Mouse (Mus musculus): ENCODE results near the gene Ifit1bl1.
A peak's percentile ranks its signal among the peaks of the same experiment; 100 is the strongest.
"Not testable (repeated sequence)": the region's sequence is repeated elsewhere in the genome, so short reads cannot be mapped to it uniquely, and the experiment has no call there.

Ifit1bl1 gene

GRCm38 (mm10) chr19:34587898-34588692 lies 13.7 kb downstream of the Ifit1bl1 start:
- DNase-seq = not testable (repeated sequence)

GRCm38 (mm10) chr19:34585740-34586458 lies 15.9 kb downstream of the Ifit1bl1 start:
- not testable (repeated sequence) for DNase-seq

GRCm38 (mm10) chr19:34583126-34583766 lies 18.5 kb downstream of the Ifit1bl1 start, which contains the start of gene Ifit3:
TSS of gene Ifit3 (plus strand) at chr19:34583531.
- not testable (repeated sequence) for DNase-seq

GRCm38 (mm10) chr19:34582696-34583095 lies 19.1 kb downstream of the Ifit1bl1 start:
- DNase-seq = not testable (repeated sequence)

GRCm38 (mm10) chr19:34577121-34577520 lies 24.6 kb downstream of the Ifit1bl1 start:
- no peak for DNase-seq

- DNase-seq = no peak
These were observed 28.1 kb downstream of the Ifit1bl1 start for GRCm38 (mm10) chr19:34573650-34574049.

GRCm38 (mm10) chr19:34571080-34571479 lies 30.7 kb downstream of the Ifit1bl1 start:
- DNase-seq = no peak

- DNase-seq = no peak
These were observed 31.8 kb downstream of the Ifit1bl1 start for GRCm38 (mm10) chr19:34569896-34570476.

- DNase-seq = no peak
These were observed 32.5 kb downstream of the Ifit1bl1 start for GRCm38 (mm10) chr19:34568988-34569895.

- DNase-seq = no peak
These were observed 35.5 kb downstream of the Ifit1bl1 start for GRCm38 (mm10) chr19:34566178-34566784.

GRCm38 (mm10) chr19:34562556-34562955 lies 39.2 kb downstream of the Ifit1bl1 start:
- no peak for DNase-seq

- no peak for DNase-seq
These were observed 45.1 kb downstream of the Ifit1bl1 start for GRCm38 (mm10) chr19:34556621-34557020.

GRCm38 (mm10) chr19:34554061-34554460 lies 47.7 kb downstream of the Ifit1bl1 start:
- no peak for DNase-seq

GRCm38 (mm10) chr19:34553522-34553921 lies 48.2 kb downstream of the Ifit1bl1 start:
- no peak for DNase-seq

- no peak for DNase-seq
These were observed 48.7 kb downstream of the Ifit1bl1 start for GRCm38 (mm10) chr19:34553021-34553420.

- DNase-seq = no peak
These were observed 49.8 kb downstream of the Ifit1bl1 start for GRCm38 (mm10) chr19:34551981-34552380.

GRCm38 (mm10) chr19:34550534-34551223 lies 51.1 kb downstream of the Ifit1bl1 start, which contains the start of gene Ifit2:
TSS of gene Ifit2 (plus strand) at chr19:34550694.
- DNase-seq = peak; percentile 69

- DNase-seq = no peak
These were observed 51.6 kb downstream of the Ifit1bl1 start for GRCm38 (mm10) chr19:34550205-34550533.

GRCm38 (mm10) chr19:34547976-34548375 lies 53.8 kb downstream of the Ifit1bl1 start:
- DNase-seq = peak; percentile 28

GRCm38 (mm10) chr19:34546211-34546610 lies 55.5 kb downstream of the Ifit1bl1 start:
- no peak for DNase-seq
